Mouse (Mus musculus) olfactory bulb, adult 2 months (tissue): ENCODE results near the gene Lrp3. TPM values are rescaled to one million over a fixed set of nuclear protein-coding genes. Genes with fewer than 3 reads are reported as not detected.

ENCODE experiments used
- H3K27ac ChIP-seq: fragments of 200-500 bp; 2 replicates; pipeline ENCODE4 v1.5.1; 2012; ENCODE audit warnings: low read depth, low read length; ENCODE audit not compliant: insufficient read depth
- H3K4me1 ChIP-seq: fragments of 200-500 bp; 2 replicates; pipeline ENCODE4 v1.6.1; 2012; ENCODE audit warnings: low read length; ENCODE audit not compliant: control insufficient read depth, insufficient read depth
- H3K4me3 ChIP-seq: fragments of 200-500 bp; 2 replicates; pipeline ENCODE4 v1.5.1; 2012; ENCODE audit warnings: mild to moderate bottlenecking, low read depth, low read length, moderate library complexity; ENCODE audit not compliant: insufficient read depth
- CTCF ChIP-seq: fragments of 200-500 bp; IDR thresholded peaks from 2 replicates; pipeline ENCODE4 v1.5.1; 2012; ENCODE audit warnings: low read depth, mild to moderate bottlenecking, low read length, moderate library complexity; ENCODE audit not compliant: insufficient read depth
- POLR2A ChIP-seq: fragments of 200-500 bp; IDR thresholded peaks from 2 replicates; pipeline ENCODE4 v1.6.1; 2012; ENCODE audit warnings: mild to moderate bottlenecking, low read depth, low read length, moderate library complexity; ENCODE audit not compliant: insufficient read depth
- WGBS: fragments of 180-500 bp; shearing (Covaris S2); methylation state at CpG from one replicate; pipeline ENCODE4 v1.1.7; 2018; 5-methylcytosine and 5-hydroxymethylcytosine counted together
- polyA plus RNA-seq: library from polyadenylated mRNA; stranded (reverse); fragments of >200 nt; gene quantifications from 2 replicates; pipeline ENCODE4 v1.2.4, GENCODE M21; 2012; ENCODE audit warnings: low replicate concordance; ENCODE audit not compliant: missing spikeins, insufficient read depth, insufficient read length

Lrp3 gene
- polyA plus RNA-seq, 1 experiment = not detected

GRCm38 (mm10) chr7:35199755-35200154, 15.5 kb downstream of the Lrp3 start:
- TF ChIP-seq CTCF (no peak), POLR2A (no peak)
- Histone ChIP-seq H3K4me1 (no peaks in the 10 kb centered on the region), H3K4me3 (no peak overlapping the region), H3K27ac (no peak overlapping the region)

GRCm38 (mm10) chr7:35198981-35199754, 16.1 kb downstream of the Lrp3 start:
- H3K4me3 ChIP-seq = no peak overlapping the region
- no peaks in the 10 kb centered on the region for H3K4me1 ChIP-seq
- H3K27ac ChIP-seq = no peak overlapping the region
- 96% methylated on average over 12 of the region's 12 CpGs for WGBS
- TF ChIP-seq CTCF (no peak), POLR2A (no peak)

- no peak overlapping the region for H3K27ac ChIP-seq
- no peaks in the 10 kb centered on the region for H3K4me1 ChIP-seq
- TF ChIP-seq CTCF = no peak
- TF ChIP-seq POLR2A = no peak
- WGBS = 64% methylated on average over 2 of the region's 2 CpGs
- no peak overlapping the region for H3K4me3 ChIP-seq
Measured at GRCm38 (mm10) chr7:35197022-35197421, 18.3 kb downstream of the Lrp3 start.

- H3K27ac ChIP-seq = no peak overlapping the region
- WGBS = 48% methylated on average over 2 of the region's 2 CpGs
- TF ChIP-seq CTCF (no peak), POLR2A (no peak)
Measured at GRCm38 (mm10) chr7:35191276-35191675, 24.0 kb downstream of the Lrp3 start.

GRCm38 (mm10) chr7:35189699-35190098, 25.6 kb downstream of the Lrp3 start:
- no peak overlapping the region for H3K27ac ChIP-seq
- TF ChIP-seq POLR2A (no peak), CTCF (no peak)
- peaks cover 16% of the 10 kb centered on the region for H3K4me1 ChIP-seq
- WGBS = 77% methylated on average over 5 of the region's 5 CpGs
- H3K4me3 ChIP-seq = no peak overlapping the region

More at GRCm38 (mm10) chr7:35191276-35191675, 24.0 kb downstream of the Lrp3 start:
- Histone ChIP-seq H3K4me1 (peaks cover 2% of the 10 kb centered on the region), H3K4me3 (no peak overlapping the region)

- TF ChIP-seq CTCF = no peak
- TF ChIP-seq POLR2A = no peak
- Histone ChIP-seq H3K4me1 (peaks cover 18% of the 10 kb centered on the region), H3K27ac (no peak within 1 kb of the TSS), H3K4me3 (peak within 1 kb of the TSS; percentile 35)
- WGBS = 2% methylated on average over 43 of the region's 43 CpGs
Measured at GRCm38 (mm10) chr7:35185889-35186569, 29.3 kb downstream of the Lrp3 start, which contains the start of gene Slc7a10. TSS of gene Slc7a10 (plus strand) at chr7:35186385.

GRCm38 (mm10) chr7:35184833-35185724, 30.2 kb downstream of the Lrp3 start:
- H3K27ac ChIP-seq = no peak overlapping the region

GRCm38 (mm10) chr7:35176412-35177381, 38.6 kb downstream of the Lrp3 start:
- 54% methylated on average over 18 of the region's 18 CpGs for WGBS
- Histone ChIP-seq H3K4me3 (no peak overlapping the region), H3K4me1 (no peaks in the 10 kb centered on the region), H3K27ac (no peak overlapping the region)
- TF ChIP-seq POLR2A (no peak), CTCF (no peak)

More at GRCm38 (mm10) chr7:35184833-35185724, 30.2 kb downstream of the Lrp3 start:
- 5% methylated on average over 54 of the region's 54 CpGs for WGBS
- H3K4me3 ChIP-seq = peak overlapping the region; percentile 20
- peaks cover 18% of the 10 kb centered on the region for H3K4me1 ChIP-seq
- no peak for TF ChIP-seq CTCF
